Mouse (Mus musculus): ENCODE data around the gene Vps8.

GRCm38 (mm10) chr16:21570786-21571185, 147.9 kb downstream of the Vps8 start:
- no peak for TF ChIP-seq MYOG (IDR thresholded peaks at IDR 0.05; ENCODE audit: control insufficient read depth, extremely low read depth, insufficient read length)
- TF ChIP-seq CTCF (IDR thresholded peaks at IDR 0.05; ENCODE audit: control insufficient read depth, insufficient read depth, insufficient read length) = no peak
- TF ChIP-seq CEBPB (IDR thresholded peaks at IDR 0.05; ENCODE audit: low read depth) = no peak
- TF ChIP-seq MAX (IDR thresholded peaks at IDR 0.05) = no peak
- TF ChIP-seq USF1 (IDR thresholded peaks at IDR 0.05; ENCODE audit: low read depth) = no peak
- no peak for TF ChIP-seq MYOD1 (IDR thresholded peaks at IDR 0.05; ENCODE audit: control insufficient read depth, insufficient read length, low read depth)

Measured in C2C12 (cell line).